Mouse (Mus musculus): ENCODE data around the gene Gm5414. TPM values are rescaled to one million over a fixed set of nuclear protein-coding genes. Genes with fewer than 3 reads are reported as not detected.

Gene Gm5414
- polyA plus RNA-seq (2016; fragmentation: Nextera tagmentation; extraction: Ambion mirVana) = not detected in 2 replicates

DNA sequence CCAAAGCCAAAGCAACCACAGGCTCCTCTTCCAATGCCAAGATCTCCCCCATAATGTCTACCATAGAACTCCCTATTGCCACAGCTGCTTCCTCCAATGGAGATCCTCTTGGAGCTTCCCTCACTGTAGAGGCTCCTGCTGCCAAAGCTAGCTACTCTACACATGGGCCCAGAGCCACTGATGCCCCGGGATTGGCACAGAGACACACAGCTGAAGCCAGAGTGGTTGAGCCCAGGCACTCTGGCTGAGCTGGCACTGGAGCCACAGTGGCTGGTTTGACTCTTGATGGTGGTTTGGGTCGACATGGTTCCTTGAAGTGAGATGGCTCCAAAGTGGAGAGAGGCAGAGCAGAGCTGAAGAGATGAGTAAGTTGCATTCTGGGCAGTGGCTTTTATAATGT is at the start of gene Gm5414:
Gene Gm5414, minus strand, starts transcription at position 305 of the 400 bp plus-strand sequence.
- H3K4me3 ChIP-seq = no peak within 1 kb of the TSS
- H3K4me1 ChIP-seq = 0 out of 2 replicates have a peak, but pooled peaks cover 7% of the 10 kb centered on the region
- no peak within 1 kb of the TSS for H3K27ac ChIP-seq
- no peaks in the 10 kb centered on the region for H3K27me3 ChIP-seq (ENCODE audit: poor library complexity, severe bottlenecking)
- DNase-seq (ENCODE audit: extremely low spot score, low spot score) = no peak
- H3K36me3 ChIP-seq (replicated peaks) = no peaks in the 10 kb centered on the region
- WGBS = 78% methylated on average over 2 of the region's 2 CpGs
- H3K9me3 ChIP-seq = no peaks in the 10 kb centered on the region

DNA sequence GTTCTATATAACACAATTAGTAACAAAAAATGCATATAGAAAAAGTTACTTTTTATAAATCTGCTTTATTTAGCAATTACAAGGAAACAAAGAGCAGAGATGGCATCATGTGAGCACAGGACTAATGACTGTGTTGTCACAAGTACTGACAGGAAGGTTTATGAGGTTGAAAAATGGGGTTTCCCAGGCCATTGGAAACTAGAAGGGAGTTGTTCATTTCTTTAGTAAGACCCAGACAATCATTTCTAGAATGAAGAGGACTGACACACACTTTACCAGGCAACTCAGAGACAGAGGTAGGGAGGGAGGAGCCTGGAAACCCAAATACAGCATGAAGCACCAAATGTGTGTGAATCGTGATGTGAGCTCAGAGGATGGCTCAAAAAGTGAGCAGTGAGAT is 48.0 kb upstream of the Gm5414 start:
- no peaks in the 10 kb centered on the region for H3K36me3 ChIP-seq (replicated peaks)
- DNase-seq (ENCODE audit: extremely low spot score, low spot score) = no peak
- 94% methylated on average over 1 of the region's 1 CpGs for WGBS

DNA sequence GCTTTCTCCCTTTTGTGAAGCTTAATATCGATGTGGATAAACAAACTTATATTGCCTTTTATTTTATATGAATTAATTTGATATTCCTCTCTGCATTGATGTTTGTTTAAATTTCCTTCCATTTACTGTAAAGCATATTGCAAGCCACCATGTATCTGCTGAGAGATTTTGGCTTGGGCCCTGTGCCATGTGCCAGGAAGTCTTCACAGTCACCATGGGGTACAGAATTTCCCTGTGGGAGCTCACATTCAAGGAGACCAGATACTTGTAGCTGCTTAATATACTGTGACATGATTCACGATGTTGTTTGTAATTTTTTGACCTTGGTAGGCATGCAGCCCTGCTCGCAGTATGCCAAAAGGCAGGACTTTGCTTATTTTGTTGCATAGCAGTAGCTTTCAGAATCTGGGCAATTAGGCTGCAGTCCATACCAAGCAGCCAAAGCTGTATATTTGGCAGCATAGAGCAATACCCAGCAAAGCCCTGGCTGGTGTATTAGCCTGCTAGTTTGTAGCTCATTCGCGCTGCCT is 24.8 kb upstream of the Gm5414 start:
- 94% methylated on average over 5 of the region's 5 CpGs for WGBS
- Histone ChIP-seq H3K27ac (no peak overlapping the region), H3K4me1 (no peaks in the 10 kb centered on the region), H3K4me3 (no peak overlapping the region), H3K9me3 (no peaks in the 10 kb centered on the region), H3K36me3 (replicated peaks) (no peaks in the 10 kb centered on the region), H3K27me3 (ENCODE audit: poor library complexity, severe bottlenecking) (no peaks in the 10 kb centered on the region)
- no peak for DNase-seq (ENCODE audit: extremely low spot score, low spot score)

More for the DNA sequence above, 48.0 kb upstream of the Gm5414 start:
- Histone ChIP-seq H3K4me1 (no peaks in the 10 kb centered on the region), H3K27ac (no peak overlapping the region), H3K4me3 (no peak overlapping the region), H3K27me3 (ENCODE audit: poor library complexity, severe bottlenecking) (no peaks in the 10 kb centered on the region), H3K9me3 (no peaks in the 10 kb centered on the region)

DNA sequence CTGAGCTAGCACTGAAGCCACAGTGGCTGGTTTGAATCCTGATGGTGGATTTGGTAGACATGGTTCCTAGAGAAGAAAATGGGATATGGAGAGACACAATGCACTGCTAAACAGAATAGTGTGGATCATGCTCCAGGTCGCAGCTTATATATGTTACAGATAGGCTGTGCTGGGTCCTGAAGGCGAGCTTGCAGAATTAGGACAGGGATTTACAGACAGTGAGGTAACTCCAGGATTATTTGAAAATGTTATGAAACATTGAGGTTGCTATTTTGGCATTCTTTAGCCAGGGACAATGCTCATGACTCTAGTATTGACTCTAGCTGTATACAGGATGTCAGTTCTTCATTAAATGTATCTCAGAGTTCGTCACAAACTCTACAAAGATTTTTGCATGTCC is 19.3 kb upstream of the Gm5414 start, which contains the start of gene Gm5478:
Gene Gm5478, minus strand, starts transcription at position 101 of the 400 bp plus-strand sequence.
- DNase-seq (ENCODE audit: extremely low spot score, low spot score) = no peak
- Histone ChIP-seq H3K4me3 (no peak within 1 kb of the TSS), H3K27ac (no peak within 1 kb of the TSS), H3K4me1 (no peaks in the 10 kb centered on the region), H3K27me3 (ENCODE audit: poor library complexity, severe bottlenecking) (no peaks in the 10 kb centered on the region), H3K36me3 (replicated peaks) (no peaks in the 10 kb centered on the region), H3K9me3 (no peaks in the 10 kb centered on the region)
- 84% methylated on average over 3 of the region's 3 CpGs for WGBS

DNA sequence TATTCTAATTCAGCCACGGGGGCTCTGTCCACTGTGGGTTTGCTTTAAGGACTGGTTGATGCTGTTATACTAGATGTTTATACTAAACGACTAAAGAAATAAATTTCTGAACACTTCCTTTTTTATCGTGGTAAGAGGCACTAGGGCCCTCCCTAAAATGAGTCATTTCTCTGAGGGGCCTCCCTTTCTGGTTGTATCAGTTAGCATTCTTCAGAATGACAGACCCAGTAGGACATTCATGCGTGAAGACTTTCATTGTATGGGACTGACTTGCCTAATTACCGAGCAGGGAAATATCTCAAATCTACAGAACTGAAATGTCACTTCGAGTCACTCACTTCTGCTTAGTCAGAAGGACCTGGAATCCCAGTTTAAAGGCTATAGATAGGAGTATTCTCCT is 28.9 kb downstream of the Gm5414 start:
- H3K36me3 ChIP-seq (replicated peaks) = no peaks in the 10 kb centered on the region
- H3K9me3 ChIP-seq = peaks cover 3% of the 10 kb centered on the region; the same call in 1 of the 2 replicates
- WGBS = 79% methylated on average over 6 of the region's 6 CpGs
- DNase-seq (ENCODE audit: extremely low spot score, low spot score) = no peak
- no peaks in the 10 kb centered on the region for H3K27me3 ChIP-seq (ENCODE audit: poor library complexity, severe bottlenecking)
- no peak overlapping the region for H3K4me3 ChIP-seq
- no peaks in the 10 kb centered on the region for H3K4me1 ChIP-seq
- no peak overlapping the region for H3K27ac ChIP-seq

DNA sequence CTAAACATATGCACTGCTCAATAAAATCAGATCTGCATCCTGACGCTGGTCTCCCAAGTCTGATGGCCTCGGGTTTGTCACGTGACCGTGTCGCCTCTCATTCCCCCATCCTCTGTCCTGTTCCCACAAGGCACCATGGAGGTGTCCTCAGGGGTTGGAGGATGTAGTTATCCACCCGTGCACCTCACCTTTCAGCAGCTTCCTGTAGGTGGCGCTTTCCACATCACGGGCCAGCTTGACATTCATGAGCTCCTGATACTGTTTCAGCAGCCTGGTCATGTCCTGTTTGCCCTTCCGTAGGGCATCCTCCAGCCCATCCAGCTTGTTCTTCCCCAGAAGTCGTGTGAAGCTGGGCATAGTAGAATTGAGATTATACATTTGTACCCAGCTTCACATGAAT is 39.8 kb downstream of the Gm5414 start:
- Histone ChIP-seq H3K4me1 (no peaks in the 10 kb centered on the region), H3K27ac (no peak overlapping the region), H3K4me3 (no peak overlapping the region), H3K27me3 (ENCODE audit: poor library complexity, severe bottlenecking) (no peaks in the 10 kb centered on the region), H3K36me3 (replicated peaks) (no peaks in the 10 kb centered on the region), H3K9me3 (no peaks in the 10 kb centered on the region)
- DNase-seq (ENCODE audit: extremely low spot score, low spot score) = no peak
- WGBS = 81% methylated on average over 10 of the region's 10 CpGs

DNA sequence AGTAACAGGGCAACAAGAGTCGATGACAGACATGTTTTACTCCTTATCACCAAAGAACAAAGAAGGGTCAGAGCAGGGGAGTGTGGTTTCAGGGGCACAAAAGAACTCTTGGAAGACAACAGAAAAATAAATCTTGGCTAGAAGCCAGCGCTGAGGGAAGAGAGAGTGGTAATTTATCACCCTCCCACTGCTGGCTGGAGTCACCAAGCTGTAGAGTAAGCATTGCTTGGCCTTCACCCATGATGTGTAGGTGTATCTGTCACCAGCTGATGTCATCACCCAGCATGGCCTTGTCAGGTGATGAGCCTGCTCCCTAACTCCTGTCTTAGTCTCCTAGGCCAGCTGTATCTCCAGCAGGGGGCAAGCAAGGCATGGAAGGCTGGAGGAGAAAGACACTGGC is 43.5 kb downstream of the Gm5414 start:
- H3K27ac ChIP-seq = no peak overlapping the region
- H3K36me3 ChIP-seq (replicated peaks) = no peaks in the 10 kb centered on the region
- DNase-seq (ENCODE audit: extremely low spot score, low spot score) = no peak
- H3K4me3 ChIP-seq = no peak overlapping the region
- no peaks in the 10 kb centered on the region for H3K27me3 ChIP-seq (ENCODE audit: poor library complexity, severe bottlenecking)
- no peaks in the 10 kb centered on the region for H3K4me1 ChIP-seq
- no peaks in the 10 kb centered on the region for H3K9me3 ChIP-seq
- 76% methylated on average over 2 of the region's 2 CpGs for WGBS

DNA sequence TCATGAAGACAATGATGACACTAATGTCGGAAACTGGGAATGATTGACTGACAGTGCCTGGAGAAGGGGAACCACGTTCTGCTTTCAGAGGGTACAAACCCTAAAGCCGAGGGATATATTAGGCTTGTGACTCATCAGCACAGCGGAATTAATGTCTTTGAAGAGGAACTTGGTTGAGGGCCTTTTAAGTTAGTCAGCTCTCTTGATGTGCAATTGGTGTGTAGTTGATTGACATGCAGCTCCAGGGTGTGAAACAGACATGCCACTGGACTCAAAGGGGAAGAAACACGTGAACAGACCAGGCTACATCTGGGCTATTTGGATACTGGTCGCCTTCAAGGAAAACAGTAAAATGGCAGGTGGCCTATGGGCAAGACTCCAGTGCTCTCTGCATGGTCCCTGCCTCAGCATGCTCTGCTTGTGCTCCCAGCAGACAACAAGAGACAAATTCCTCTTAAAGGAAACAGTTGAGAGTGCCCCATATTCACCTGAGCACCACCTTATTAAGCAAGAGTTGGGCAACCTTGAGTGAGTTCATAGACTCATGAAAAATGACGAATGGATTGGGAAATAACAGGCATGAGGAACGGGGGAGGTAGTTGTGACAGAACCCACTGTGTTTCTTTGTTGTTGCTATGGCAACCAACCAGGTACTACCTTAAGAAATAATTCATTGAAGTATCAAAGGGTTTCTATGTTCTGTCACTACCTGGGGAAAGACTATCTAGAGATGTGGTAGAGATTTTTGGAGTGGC is 44.6 kb downstream of the Gm5414 start:
- Histone ChIP-seq H3K4me3 (no peak overlapping the region), H3K9me3 (no peaks in the 10 kb centered on the region), H3K36me3 (replicated peaks) (no peaks in the 10 kb centered on the region), H3K27me3 (ENCODE audit: poor library complexity, severe bottlenecking) (no peaks in the 10 kb centered on the region), H3K4me1 (no peaks in the 10 kb centered on the region), H3K27ac (no peak overlapping the region)
- 82% methylated on average over 8 of the region's 8 CpGs for WGBS
- no peak for DNase-seq (ENCODE audit: extremely low spot score, low spot score)

DNA sequence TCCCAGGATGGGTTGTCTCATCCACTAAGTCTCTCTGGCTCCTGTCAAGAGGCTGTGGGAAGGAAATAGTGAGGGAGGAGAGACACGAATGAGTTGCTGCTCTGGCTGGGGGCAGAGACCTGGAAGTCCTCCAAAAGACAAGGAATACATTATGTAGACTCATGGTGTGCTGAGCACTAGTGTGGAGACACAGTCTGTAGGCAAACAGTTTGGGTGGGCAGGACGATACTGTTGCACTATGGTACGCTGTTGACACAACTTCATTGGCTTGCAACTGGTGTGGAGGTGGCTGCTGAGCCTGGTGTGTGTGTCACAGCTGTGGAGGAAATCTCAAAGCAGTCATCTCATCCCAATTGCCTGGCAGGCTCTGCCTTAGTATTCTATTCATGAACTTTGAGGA is 46.3 kb downstream of the Gm5414 start:
- H3K9me3 ChIP-seq = no peaks in the 10 kb centered on the region
- no peak for DNase-seq (ENCODE audit: extremely low spot score, low spot score)
- H3K4me3 ChIP-seq = no peak overlapping the region
- no peak overlapping the region for H3K27ac ChIP-seq
- H3K36me3 ChIP-seq (replicated peaks) = no peaks in the 10 kb centered on the region
- no peaks in the 10 kb centered on the region for H3K4me1 ChIP-seq
- WGBS = 88% methylated on average over 3 of the region's 3 CpGs
- no peaks in the 10 kb centered on the region for H3K27me3 ChIP-seq (ENCODE audit: poor library complexity, severe bottlenecking)

DNA sequence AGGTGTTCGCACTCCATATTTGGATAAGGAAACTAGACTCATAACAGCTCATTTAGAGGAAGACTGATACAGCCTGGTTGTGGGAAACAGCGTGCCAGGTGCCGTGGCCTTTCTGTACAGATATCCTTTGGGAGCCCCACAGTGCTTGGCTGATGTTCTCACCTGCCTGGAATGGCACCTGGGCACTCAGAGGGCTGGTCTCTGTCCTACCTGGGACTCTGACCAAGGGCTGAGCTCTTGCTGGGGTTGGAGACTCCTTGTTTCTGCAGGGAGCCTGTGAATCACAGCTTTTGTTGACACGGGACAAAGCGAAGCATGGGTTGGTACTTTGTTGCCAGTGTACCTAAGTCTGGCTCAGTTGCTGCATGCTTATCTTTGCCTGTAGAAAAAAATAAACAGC is 52.5 kb downstream of the Gm5414 start:
- DNase-seq (ENCODE audit: extremely low spot score, low spot score) = no peak
- no peak overlapping the region for H3K4me3 ChIP-seq
- H3K9me3 ChIP-seq = no peaks in the 10 kb centered on the region
- no peaks in the 10 kb centered on the region for H3K27me3 ChIP-seq (ENCODE audit: poor library complexity, severe bottlenecking)
- H3K27ac ChIP-seq = no peak overlapping the region
- 82% methylated on average over 5 of the region's 5 CpGs for WGBS
- peaks cover 16% of the 10 kb centered on the region for H3K4me1 ChIP-seq
- H3K36me3 ChIP-seq (replicated peaks) = no peaks in the 10 kb centered on the region

Small RNA genes within 50 kb of the gene (microRNA-seq; reads per million reads assigned to microRNA genes)
- gene Gm44383 = not detected
- gene Gm44479 = not detected

Other genes starting within 250 kb of the Gm5414 start
- gene Krt7, start 217.1 kb downstream of the Gm5414 start, polyA plus RNA-seq (2016; fragmentation: Nextera tagmentation; extraction: Ambion mirVana) = 12.2 and 12.4 TPM in 2 replicates
- 0.10 TPM in 1 of 2 replicates, not detected in the other for gene Krt87, start 189.4 kb downstream of the Gm5414 start, polyA plus RNA-seq (2016; fragmentation: Nextera tagmentation; extraction: Ambion mirVana)
- gene Krt88, start 180.4 kb downstream of the Gm5414 start, polyA plus RNA-seq (2016; fragmentation: Nextera tagmentation; extraction: Ambion mirVana) = not detected in 2 replicates
- gene Krt81, start 164.4 kb downstream of the Gm5414 start, polyA plus RNA-seq (2016; fragmentation: Nextera tagmentation; extraction: Ambion mirVana) = not detected in 2 replicates
- 0.07 TPM in 1 of 2 replicates, not detected in the other for gene Krt86, start 154.7 kb downstream of the Gm5414 start, polyA plus RNA-seq (2016; fragmentation: Nextera tagmentation; extraction: Ambion mirVana)
- not detected in 2 replicates for gene Krt83, start 136.7 kb downstream of the Gm5414 start, polyA plus RNA-seq (2016; fragmentation: Nextera tagmentation; extraction: Ambion mirVana)
- not detected in 2 replicates for gene Gm49425, start 110.9 kb downstream of the Gm5414 start, polyA plus RNA-seq (2016; fragmentation: Nextera tagmentation; extraction: Ambion mirVana)
- gene Krt84, start 95.4 kb downstream of the Gm5414 start, polyA plus RNA-seq (2016; fragmentation: Nextera tagmentation; extraction: Ambion mirVana) = not detected in 2 replicates
- gene Krt82, start 77.5 kb downstream of the Gm5414 start, polyA plus RNA-seq (2016; fragmentation: Nextera tagmentation; extraction: Ambion mirVana) = not detected in 2 replicates
- gene Krt90, start 65.2 kb downstream of the Gm5414 start, polyA plus RNA-seq (2016; fragmentation: Nextera tagmentation; extraction: Ambion mirVana) = 0.75 and 0.88 TPM in 2 replicates
- gene Krt75, start 54.3 kb downstream of the Gm5414 start, polyA plus RNA-seq (2016; fragmentation: Nextera tagmentation; extraction: Ambion mirVana) = not detected in 2 replicates
- not detected in 2 replicates for gene Gm5478, start 19.2 kb upstream of the Gm5414 start, polyA plus RNA-seq (2016; fragmentation: Nextera tagmentation; extraction: Ambion mirVana)
- not detected in 2 replicates for gene Krt6b, start 52.1 kb upstream of the Gm5414 start, polyA plus RNA-seq (2016; fragmentation: Nextera tagmentation; extraction: Ambion mirVana)
- gene Krt6a, start 66.1 kb upstream of the Gm5414 start, polyA plus RNA-seq (2016; fragmentation: Nextera tagmentation; extraction: Ambion mirVana) = not detected in 2 replicates
- gene Krt5, start 84.7 kb upstream of the Gm5414 start, polyA plus RNA-seq (2016; fragmentation: Nextera tagmentation; extraction: Ambion mirVana) = 0.37 and 0.41 TPM in 2 replicates
- not detected in 2 replicates for gene Krt71, start 114.9 kb upstream of the Gm5414 start, polyA plus RNA-seq (2016; fragmentation: Nextera tagmentation; extraction: Ambion mirVana)
- not detected in 2 replicates for gene Krt72, start 158.3 kb upstream of the Gm5414 start, polyA plus RNA-seq (2016; fragmentation: Nextera tagmentation; extraction: Ambion mirVana)
- not detected in 2 replicates for gene Krt73, start 174.2 kb upstream of the Gm5414 start, polyA plus RNA-seq (2016; fragmentation: Nextera tagmentation; extraction: Ambion mirVana)
- gene Krt2, start 190.0 kb upstream of the Gm5414 start, polyA plus RNA-seq (2016; fragmentation: Nextera tagmentation; extraction: Ambion mirVana) = not detected in 2 replicates
- 0.71 and 1.2 TPM in 2 replicates for gene Krt1, start 222.6 kb upstream of the Gm5414 start, polyA plus RNA-seq (2016; fragmentation: Nextera tagmentation; extraction: Ambion mirVana)
- gene Krt77, start 241.5 kb upstream of the Gm5414 start, polyA plus RNA-seq (2016; fragmentation: Nextera tagmentation; extraction: Ambion mirVana) = not detected in 2 replicates